Comparison of ENCODE assay signal across 21 mouse cellular contexts in genomic region chr2:16696390-16696789, GRCm38 (mm10).
"Had no signal": no experiment of that assay in that cellular context is flagged by ENCODE, and none has a peak within 500 bp of the region (broad histone marks: within the 10 kb centered on the region; RNA-seq: fewer than 3 reads in every experiment).

No protein-coding gene starts in this region.

- H3K27me3 ChIP-seq: limb, embryonic 13.5 days; liver, embryonic 12.5 days; liver, embryonic 15.5 days; midbrain, embryonic 12.5 days; midbrain, embryonic 15.5 days; neural tube, embryonic 13.5 days; stomach, embryonic 15.5 days had no signal

- ATAC-seq: intestine, postnatal 0 days; liver, embryonic 12.5 days; midbrain, embryonic 15.5 days had no signal

- H3K9ac ChIP-seq: limb, embryonic 13.5 days; liver, embryonic 12.5 days; liver, embryonic 15.5 days; midbrain, embryonic 12.5 days; midbrain, embryonic 15.5 days; neural tube, embryonic 13.5 days; stomach, embryonic 15.5 days had no signal

- H3K4me3 ChIP-seq: layer of hippocampus, adult 2 months; limb, embryonic 10.5 days; limb, embryonic 13.5 days; liver, embryonic 12.5 days; liver, embryonic 15.5 days; midbrain, embryonic 12.5 days; midbrain, embryonic 15.5 days; myocyte; neural tube, embryonic 13.5 days; stomach, embryonic 15.5 days had no signal

- H3K4me2 ChIP-seq: limb, embryonic 13.5 days; liver, embryonic 12.5 days; liver, embryonic 15.5 days; midbrain, embryonic 12.5 days; midbrain, embryonic 15.5 days; neural tube, embryonic 13.5 days; stomach, embryonic 15.5 days had no signal

- H3K9me3 ChIP-seq: limb, embryonic 10.5 days; limb, embryonic 13.5 days; liver, embryonic 12.5 days; liver, embryonic 15.5 days; midbrain, embryonic 12.5 days; midbrain, embryonic 15.5 days; neural tube, embryonic 13.5 days; stomach, embryonic 15.5 days had no signal

- DNase-seq: kidney, adult 2 months; kidney, postnatal 25 days; liver; right cerebral cortex, adult 18-20 months; right cerebral cortex, postnatal 14 days; right cerebral cortex, postnatal 4 days; spleen, adult 18-20 months; thymus, adult 18-20 months; thymus, postnatal 36 days had no signal

- H3K4me1 ChIP-seq: limb, embryonic 10.5 days; limb, embryonic 13.5 days; liver, embryonic 12.5 days; liver, embryonic 15.5 days; midbrain, embryonic 12.5 days; midbrain, embryonic 15.5 days; neural tube, embryonic 13.5 days; stomach, embryonic 15.5 days had no signal

- H3K27ac ChIP-seq: kidney, postnatal 0 days; layer of hippocampus, adult 2 months; limb, embryonic 10.5 days; limb, embryonic 13.5 days; liver, embryonic 12.5 days; liver, embryonic 15.5 days; midbrain, embryonic 12.5 days; midbrain, embryonic 15.5 days; neural tube, embryonic 13.5 days; stomach, embryonic 15.5 days had no signal

- H3K36me3 ChIP-seq: limb, embryonic 10.5 days; limb, embryonic 13.5 days; liver, embryonic 12.5 days; liver, embryonic 15.5 days; midbrain, embryonic 12.5 days; midbrain, embryonic 15.5 days; neural tube, embryonic 13.5 days; stomach, embryonic 15.5 days had no signal
